Mouse (Mus musculus) C2C12 (cell line): ENCODE measurements at regions not wholly inside any gene's neighbourhood (a gene's known extent, or its start where the extent isn't known, plus 50 kb on each side); places are given as distances from the start of the nearest gene placed in this dataset.

ENCODE experiments used
- H3K27me3 ChIP-seq: one replicate; pipeline ENCODE4 v1.6.1; 2011; ENCODE audit not compliant: control insufficient read depth, insufficient read depth, insufficient read length
- H3K36me3 ChIP-seq: one replicate; pipeline ENCODE4 v1.6.1; 2011; ENCODE audit not compliant: control insufficient read depth, insufficient read depth
- H3K4me3 ChIP-seq: one replicate; pipeline ENCODE4 v1.5.1; 2011; ENCODE audit warnings: mild to moderate bottlenecking, control low read depth; ENCODE audit not compliant: poor library complexity, insufficient read depth, severe bottlenecking
- H3K79me2 ChIP-seq: one replicate; pipeline ENCODE4 v1.6.1; 2011; ENCODE audit not compliant: control insufficient read depth, insufficient read depth
- H3K79me3 ChIP-seq: one replicate; pipeline ENCODE4 v1.6.1; 2011; ENCODE audit warnings: low read depth, control low read depth
- H3ac ChIP-seq: one replicate; pipeline ENCODE3; 2011; ENCODE audit warnings: low read depth; ENCODE audit not compliant: control insufficient read depth, insufficient read length
- CEBPB ChIP-seq: IDR thresholded peaks from one replicate; pipeline ENCODE4 v1.6.1; 2011; ENCODE audit warnings: low read depth, mild to moderate bottlenecking, control low read depth, moderate library complexity
- CTCF ChIP-seq: IDR thresholded peaks from one replicate; pipeline ENCODE4 v1.5.1; 2011; ENCODE audit not compliant: control insufficient read depth, insufficient read depth, insufficient read length
- FOSL1 ChIP-seq: IDR thresholded peaks from one replicate; pipeline ENCODE4 v1.8.0; 2011; ENCODE audit warnings: mild to moderate bottlenecking, low read length; ENCODE audit not compliant: poor library complexity, insufficient read depth, severe bottlenecking
- MAX ChIP-seq: IDR thresholded peaks from one replicate; pipeline ENCODE4 v1.6.1; 2011; ENCODE audit warnings: mild to moderate bottlenecking, control low read depth
- MYOD1 ChIP-seq: IDR thresholded peaks from one replicate; pipeline ENCODE4 v1.6.1; 2011; ENCODE audit warnings: low read depth; ENCODE audit not compliant: control insufficient read depth, insufficient read length
- MYOG ChIP-seq: IDR thresholded peaks from one replicate; pipeline ENCODE4 v1.6.1; 2011; ENCODE audit not compliant: control insufficient read depth, insufficient read length; ENCODE audit errors: extremely low read depth
- USF1 ChIP-seq: IDR thresholded peaks from one replicate; pipeline ENCODE4 v1.6.1; 2011; ENCODE audit warnings: low read depth, mild to moderate bottlenecking, control low read depth, moderate library complexity

DNA sequence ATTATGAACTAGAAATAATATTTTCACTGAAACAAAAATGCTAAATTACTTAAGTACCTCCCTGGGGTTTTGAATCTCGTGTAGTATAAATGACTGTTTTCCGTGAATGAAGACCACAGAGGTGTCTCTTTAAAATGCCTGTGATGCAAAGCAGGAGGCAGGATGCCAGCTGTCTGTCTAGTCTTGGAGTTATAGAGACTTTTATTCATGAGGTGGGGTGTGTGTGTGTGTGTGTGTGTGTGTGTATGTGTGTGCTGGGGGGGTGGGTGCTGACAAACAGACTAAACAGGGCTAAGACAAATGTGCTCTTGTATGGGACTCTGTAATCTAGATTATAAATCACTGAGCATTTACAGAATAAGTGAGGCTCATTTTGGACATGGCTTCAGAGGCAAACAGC, 140.5 kb upstream of the Slc25a13 start:
- Histone ChIP-seq H3K4me3 (no peak overlapping the region), H3K79me2 (no peaks in the 10 kb centered on the region)
- TF ChIP-seq FOSL1 (no peak), USF1 (no peak), MYOG (no peak), CTCF (no peak), CEBPB (no peak), MAX (no peak), MYOD1 (no peak)

DNA sequence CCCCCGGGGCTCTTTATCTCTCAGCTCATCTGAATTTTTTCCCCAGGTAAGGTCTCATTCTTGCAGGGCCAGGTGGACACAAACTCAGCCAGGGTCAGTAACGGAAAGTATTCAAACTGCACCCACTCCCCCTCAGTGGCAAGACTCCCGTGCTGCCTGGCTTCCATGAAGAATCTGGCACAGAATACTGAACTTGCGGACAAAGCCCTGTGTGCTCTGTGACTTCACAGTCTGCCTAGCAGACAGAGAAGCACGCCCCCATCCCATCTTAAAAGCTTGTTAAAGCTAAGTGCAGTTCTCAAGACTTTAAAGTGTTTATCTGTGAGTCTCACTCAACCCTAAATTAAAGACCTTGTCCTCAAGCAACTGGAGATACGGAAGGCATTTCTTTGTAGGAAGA, 140.0 kb upstream of the Slc25a13 start:
- TF ChIP-seq CEBPB (no peak), MAX (no peak), MYOD1 (no peak), CTCF (no peak)
- no peaks in the 10 kb centered on the region for H3K36me3 ChIP-seq
- no peaks in the 10 kb centered on the region for H3K27me3 ChIP-seq
- no peaks in the 10 kb centered on the region for H3K79me3 ChIP-seq
- no peaks in the 10 kb centered on the region for H3K79me2 ChIP-seq
- H3ac ChIP-seq: no peak overlapping the region
- no peak overlapping the region for H3K4me3 ChIP-seq

More for the DNA sequence above, 140.5 kb upstream of the Slc25a13 start:
- Histone ChIP-seq H3K36me3 (no peaks in the 10 kb centered on the region), H3K79me3 (no peaks in the 10 kb centered on the region), H3ac (no peak overlapping the region), H3K27me3 (no peaks in the 10 kb centered on the region)

DNA sequence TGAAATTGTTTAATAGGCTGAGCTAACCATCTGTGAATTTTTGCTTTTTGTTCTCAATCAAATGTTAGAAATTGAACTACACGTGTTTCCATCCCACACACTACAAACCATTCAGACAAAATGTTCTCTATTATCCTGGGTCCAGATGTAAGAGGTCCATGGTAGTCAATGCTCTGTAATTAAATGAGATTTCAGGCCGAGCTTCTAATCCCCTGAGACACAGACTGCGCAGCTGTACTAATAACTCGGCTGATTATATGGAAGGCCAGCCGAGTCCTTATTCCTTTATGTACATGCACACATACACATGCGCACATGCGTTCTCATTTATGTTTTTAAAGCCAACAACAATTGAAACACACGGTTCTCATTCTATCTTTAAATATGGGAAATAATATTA, 118.3 kb upstream of the Slc25a13 start:
- H3ac ChIP-seq: no peak overlapping the region
- H3K79me3 ChIP-seq: no peaks in the 10 kb centered on the region
- no peaks in the 10 kb centered on the region for H3K27me3 ChIP-seq
- no peak for TF ChIP-seq CEBPB
- TF ChIP-seq FOSL1: no peak
- no peak for TF ChIP-seq USF1
- no peak for TF ChIP-seq MAX
- no peak for TF ChIP-seq MYOG
- TF ChIP-seq CTCF: no peak
- H3K4me3 ChIP-seq: no peak overlapping the region
- no peaks in the 10 kb centered on the region for H3K79me2 ChIP-seq
- H3K36me3 ChIP-seq: no peaks in the 10 kb centered on the region

DNA sequence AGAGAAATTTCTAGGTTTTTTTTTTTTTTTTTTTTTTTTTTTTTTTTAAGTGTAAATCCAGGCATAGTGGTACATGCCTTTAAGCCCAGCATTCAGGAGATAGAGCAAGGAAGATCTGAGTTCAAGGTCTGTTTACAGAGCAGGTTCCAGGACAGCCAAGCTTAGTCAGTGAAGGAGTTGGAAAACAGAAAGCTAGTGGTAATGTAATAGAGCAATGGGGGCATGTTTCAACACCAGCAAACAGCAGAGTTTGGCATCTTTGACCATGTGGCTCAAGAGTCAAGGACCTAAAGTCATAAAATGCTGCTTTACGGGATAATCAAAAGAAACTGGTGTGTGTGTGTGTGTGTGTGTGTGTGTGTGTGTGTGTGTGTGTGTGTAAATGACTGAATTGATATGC, 113.3 kb upstream of the Slc25a13 start:
- no peaks in the 10 kb centered on the region for H3K79me2 ChIP-seq
- no peaks in the 10 kb centered on the region for H3K36me3 ChIP-seq
- H3K4me3 ChIP-seq: no peak overlapping the region
- no peaks in the 10 kb centered on the region for H3K79me3 ChIP-seq
- TF ChIP-seq MYOD1 (no peak), CEBPB (no peak), MYOG (no peak), USF1 (no peak), CTCF (no peak), FOSL1 (no peak), MAX (no peak)
- no peaks in the 10 kb centered on the region for H3K27me3 ChIP-seq
- no peak overlapping the region for H3ac ChIP-seq

DNA sequence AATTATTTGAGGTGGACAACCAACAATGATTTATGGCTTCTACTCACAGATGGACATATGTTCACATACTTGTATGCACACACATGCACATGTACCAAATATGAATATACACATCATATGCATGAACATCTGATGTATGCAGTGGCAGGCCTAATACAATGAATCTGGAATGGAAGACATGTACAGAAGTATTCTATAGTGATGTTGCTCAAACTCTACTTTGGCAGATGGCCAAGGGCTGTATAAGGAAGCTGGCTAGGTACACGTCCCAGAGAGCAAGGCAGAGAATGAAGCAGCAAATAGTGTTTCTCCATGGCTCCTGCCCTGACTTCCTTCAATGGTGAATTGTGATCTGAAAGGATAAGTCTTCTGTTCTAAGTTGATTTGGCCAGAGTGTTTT, 108.5 kb upstream of the Slc25a13 start:
- no peak overlapping the region for H3ac ChIP-seq
- H3K4me3 ChIP-seq: no peak overlapping the region
- no peaks in the 10 kb centered on the region for H3K36me3 ChIP-seq
- H3K27me3 ChIP-seq: no peaks in the 10 kb centered on the region
- no peaks in the 10 kb centered on the region for H3K79me3 ChIP-seq
- H3K79me2 ChIP-seq: no peaks in the 10 kb centered on the region
- TF ChIP-seq MYOG: no peak
- no peak for TF ChIP-seq CTCF
- no peak for TF ChIP-seq MAX
- no peak for TF ChIP-seq USF1
- TF ChIP-seq FOSL1: no peak
- TF ChIP-seq CEBPB: no peak
- no peak for TF ChIP-seq MYOD1

DNA sequence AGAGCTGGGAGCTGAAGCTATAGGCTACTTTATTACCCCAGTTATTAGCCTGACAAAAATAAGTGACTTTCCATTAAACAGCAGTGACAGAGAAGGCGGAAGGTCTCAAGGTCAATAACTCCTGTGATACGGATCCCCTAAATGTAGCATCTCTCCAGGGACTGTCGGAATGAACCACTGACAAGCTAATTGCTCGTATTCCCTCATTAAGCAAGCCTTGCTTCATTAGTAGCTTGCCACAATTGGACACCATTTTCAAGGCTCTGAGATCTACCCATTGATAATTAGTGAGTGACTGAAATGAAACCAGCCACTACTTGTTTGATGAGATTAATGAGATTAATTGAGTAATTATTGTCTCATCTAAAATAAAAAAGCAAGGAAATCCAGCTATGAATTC, 99.8 kb upstream of the Slc25a13 start:
- H3K27me3 ChIP-seq: no peaks in the 10 kb centered on the region
- H3K79me3 ChIP-seq: no peaks in the 10 kb centered on the region
- H3ac ChIP-seq: no peak overlapping the region
- H3K36me3 ChIP-seq: no peaks in the 10 kb centered on the region
- no peak overlapping the region for H3K4me3 ChIP-seq
- H3K79me2 ChIP-seq: no peaks in the 10 kb centered on the region
- TF ChIP-seq CEBPB (no peak), MYOD1 (no peak), FOSL1 (no peak), CTCF (no peak), MYOG (no peak), USF1 (no peak), MAX (no peak)
